Mouse (Mus musculus): Measurements from ENCODE around the gene Tmem150a. TPM values are rescaled to one million over a fixed set of nuclear protein-coding genes. Genes with fewer than 3 reads are reported as not detected.

Tmem150a gene
- polyA plus RNA-seq, 1 experiment from 2014 or later = 12.9 TPM

DNA sequence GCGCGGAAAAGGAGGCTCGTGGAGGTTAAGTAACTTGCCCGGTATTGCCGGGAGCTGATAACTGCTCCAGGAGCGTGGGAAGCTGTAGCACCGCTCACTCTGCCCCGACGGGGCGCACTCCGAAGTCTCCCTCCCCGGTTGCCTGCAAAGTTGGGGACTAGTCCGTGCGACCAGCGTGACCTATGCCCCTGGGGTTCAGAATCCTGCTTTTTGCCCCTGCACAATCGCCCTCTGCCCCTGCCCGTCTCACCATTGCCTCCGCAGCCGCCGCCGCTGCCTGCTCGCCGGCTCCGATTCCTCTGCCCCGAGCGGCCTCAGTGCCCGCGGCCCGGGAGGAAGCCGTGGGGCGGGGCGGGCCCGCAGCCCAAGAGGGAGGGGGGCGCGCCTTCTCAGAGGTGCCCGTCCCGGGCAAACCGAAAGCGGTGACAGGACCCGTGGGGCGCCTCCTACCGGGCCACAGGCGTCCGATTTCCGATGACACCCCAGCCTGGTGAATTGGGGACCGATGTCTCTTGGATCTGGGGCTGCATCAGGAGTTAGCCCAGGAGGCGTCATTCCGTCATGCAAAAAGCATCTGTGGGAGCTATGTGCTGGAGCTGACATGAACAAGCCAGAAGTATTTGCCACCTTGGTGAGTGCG lies 25.0 kb downstream of the Tmem150a start, which contains the start of gene Vamp5:
Gene Vamp5, minus strand, starts transcription at position 338 of the 640 bp plus-strand sequence.
- Histone ChIP-seq H3K9me3 (no peaks in the 10 kb centered on the region), H3K27ac (no peak within 1 kb of the TSS), H3K9ac (peak within 1 kb of the TSS; percentile 30), H3K36me3 (no peaks in the 10 kb centered on the region), H3K27me3 (replicated peaks) (peaks cover 15% of the 10 kb centered on the region), H3K4me1 (peaks cover 8% of the 10 kb centered on the region; the same call in 1 of the 2 replicates), H3K4me3 (peak within 1 kb of the TSS; percentile 40), H3K4me2 (replicated peaks) (peak within 1 kb of the TSS; percentile 70)
- 2% methylated on average over 49 of the region's 49 CpGs for WGBS
- peak; percentile 44; the same call in 1 of the 2 replicates for ATAC-seq (ENCODE audit: low FRiP score, low read depth)

DNA sequence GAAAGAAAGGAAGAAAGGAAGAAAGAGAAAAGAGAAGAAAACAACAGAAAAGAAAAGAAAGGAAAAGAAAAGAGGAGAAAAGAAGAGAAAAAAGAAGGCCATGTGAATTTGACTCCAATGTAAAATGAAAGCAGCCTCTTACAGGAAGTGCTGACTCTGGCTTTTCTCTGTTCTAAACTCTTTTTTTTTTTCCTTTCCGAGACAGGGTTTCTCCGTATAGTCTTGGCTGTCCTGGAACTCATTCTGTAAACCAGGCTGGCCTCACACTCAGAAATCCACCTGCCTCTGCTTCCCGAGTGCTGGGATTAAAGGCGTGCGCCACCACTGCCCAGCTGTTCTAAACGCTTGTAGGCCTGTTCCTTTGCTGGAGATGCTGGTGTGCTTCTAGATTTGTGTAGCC lies 27.2 kb downstream of the Tmem150a start:
- Histone ChIP-seq H3K4me1 (peaks cover 8% of the 10 kb centered on the region; the same call in 1 of the 2 replicates), H3K4me2 (replicated peaks) (no peak overlapping the region), H3K27ac (no peak overlapping the region), H3K9me3 (no peaks in the 10 kb centered on the region), H3K9ac (no peak overlapping the region), H3K4me3 (no peak overlapping the region), H3K36me3 (no peaks in the 10 kb centered on the region), H3K27me3 (replicated peaks) (peaks cover 15% of the 10 kb centered on the region)
- WGBS = 83% methylated on average over 6 of the region's 6 CpGs
- no peak for ATAC-seq (ENCODE audit: low FRiP score, low read depth)

DNA sequence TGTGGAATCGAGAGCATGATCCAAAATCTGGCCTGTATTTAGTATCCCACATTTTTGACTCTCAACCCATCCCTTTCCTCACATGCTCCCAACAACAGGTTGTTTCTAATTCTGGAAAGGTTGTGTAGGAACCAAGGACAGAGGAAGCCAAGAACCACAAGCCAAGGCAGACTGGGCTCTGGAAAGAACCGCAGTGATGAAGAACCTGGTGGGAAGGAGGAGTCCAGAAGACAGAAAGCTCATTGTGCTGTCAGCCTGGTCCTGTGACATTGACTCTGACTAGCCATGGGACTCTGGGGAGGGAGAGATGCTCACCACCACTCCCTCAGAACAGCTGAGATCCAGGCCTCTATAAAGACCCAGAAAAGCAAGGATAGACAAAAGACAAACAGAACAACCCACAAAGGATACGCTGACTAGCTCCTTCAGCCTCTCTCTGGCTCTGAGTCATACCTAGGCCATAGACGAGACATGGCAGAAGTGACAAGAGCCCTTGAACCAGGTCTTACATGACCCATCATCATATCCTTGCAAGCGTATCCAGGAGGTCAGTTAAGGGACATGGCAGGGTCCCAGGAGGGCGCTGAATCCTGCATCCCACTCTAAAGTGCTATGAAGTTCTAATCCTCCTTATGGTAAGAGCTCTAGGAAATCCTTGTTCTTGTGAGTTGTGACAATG lies 28.0 kb downstream of the Tmem150a start:
- Histone ChIP-seq H3K36me3 (no peaks in the 10 kb centered on the region), H3K9me3 (no peaks in the 10 kb centered on the region), H3K4me2 (replicated peaks) (no peak overlapping the region), H3K27ac (no peak overlapping the region), H3K4me1 (peaks cover 8% of the 10 kb centered on the region; the same call in 1 of the 2 replicates), H3K9ac (no peak overlapping the region), H3K4me3 (no peak overlapping the region), H3K27me3 (replicated peaks) (peaks cover 15% of the 10 kb centered on the region)
- ATAC-seq (ENCODE audit: low FRiP score, low read depth) = no peak
- WGBS = 84% methylated on average over 6 of the region's 6 CpGs

DNA sequence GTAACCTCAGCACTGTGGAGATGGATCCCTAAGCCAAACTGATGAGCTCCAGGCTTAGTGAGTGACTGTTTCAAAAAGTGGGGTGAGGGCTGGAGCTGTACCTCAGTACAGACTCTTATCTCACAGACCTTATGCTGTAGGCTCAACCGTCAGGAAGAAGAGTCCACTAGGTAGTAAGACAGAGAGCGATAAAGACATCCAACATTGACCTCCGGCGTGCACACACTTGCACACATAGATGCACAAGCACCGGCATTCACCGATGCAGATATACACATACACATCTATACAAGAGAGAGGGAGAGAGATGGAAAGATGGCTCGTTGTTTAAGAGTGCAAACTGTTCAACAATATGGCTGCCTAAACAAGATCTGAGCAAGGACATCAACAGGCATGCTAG lies 28.7 kb downstream of the Tmem150a start:
- ATAC-seq (ENCODE audit: low FRiP score, low read depth) = no peak
- Histone ChIP-seq H3K4me3 (no peak overlapping the region), H3K27ac (no peak overlapping the region), H3K4me1 (peaks cover 8% of the 10 kb centered on the region; the same call in 1 of the 2 replicates), H3K27me3 (replicated peaks) (peaks cover 17% of the 10 kb centered on the region), H3K9me3 (no peaks in the 10 kb centered on the region), H3K9ac (no peak overlapping the region), H3K4me2 (replicated peaks) (no peak overlapping the region), H3K36me3 (no peaks in the 10 kb centered on the region)
- 93% methylated on average over 7 of the region's 7 CpGs for whole genome bisulfite sequencing

DNA sequence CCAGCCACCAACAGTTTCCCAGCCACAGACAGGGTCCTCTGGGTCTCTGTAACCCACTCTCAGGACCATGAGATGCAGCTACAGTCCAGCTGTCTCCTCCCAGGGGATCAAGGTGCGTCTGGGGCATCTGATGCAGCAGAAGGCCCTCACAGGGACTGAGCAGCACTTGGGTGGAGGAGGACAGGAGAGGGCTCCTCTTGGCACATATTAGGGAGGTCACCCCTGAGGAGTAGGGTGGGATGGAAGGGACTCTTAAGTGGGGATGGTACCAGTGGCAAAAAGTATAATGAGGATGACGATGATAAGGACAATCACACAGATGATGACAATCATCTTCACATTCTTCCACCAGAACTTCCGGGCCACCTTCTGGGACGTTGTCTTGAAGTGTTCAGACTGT lies 30.0 kb downstream of the Tmem150a start:
- Histone ChIP-seq H3K4me3 (no peak overlapping the region), H3K4me1 (peaks cover 12% of the 10 kb centered on the region), H3K27me3 (replicated peaks) (peaks cover 14% of the 10 kb centered on the region), H3K27ac (no peak overlapping the region), H3K9me3 (no peaks in the 10 kb centered on the region), H3K4me2 (replicated peaks) (no peak overlapping the region), H3K9ac (no peak overlapping the region), H3K36me3 (no peaks in the 10 kb centered on the region)
- WGBS = 89% methylated on average over 4 of the region's 4 CpGs
- ATAC-seq (ENCODE audit: low FRiP score, low read depth) = no peak

DNA sequence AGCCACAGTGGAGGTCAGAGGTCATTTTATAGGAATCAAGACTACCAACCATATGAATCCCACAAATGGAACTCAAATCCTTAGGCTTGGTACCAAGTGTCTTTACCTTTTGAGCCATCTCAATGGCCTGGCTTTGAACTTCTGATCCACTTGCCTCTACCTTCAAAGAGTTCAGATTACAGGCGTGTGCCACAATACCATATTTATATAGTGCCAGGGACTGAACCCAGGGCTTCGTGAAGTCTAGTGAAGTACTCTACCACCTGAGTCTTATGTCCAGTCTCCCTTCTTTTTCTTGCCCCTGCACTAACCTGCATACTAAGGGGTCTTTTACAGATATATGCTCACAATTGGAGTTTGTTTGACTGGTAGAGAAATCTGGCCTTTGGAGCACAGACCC lies 31.3 kb downstream of the Tmem150a start:
- WGBS = 87% methylated on average over 2 of the region's 2 CpGs
- Histone ChIP-seq H3K36me3 (no peaks in the 10 kb centered on the region), H3K9ac (no peak overlapping the region), H3K27ac (no peak overlapping the region), H3K4me3 (no peak overlapping the region), H3K4me1 (peaks cover 11% of the 10 kb centered on the region; the same call in 1 of the 2 replicates), H3K9me3 (no peaks in the 10 kb centered on the region), H3K4me2 (replicated peaks) (no peak overlapping the region), H3K27me3 (replicated peaks) (peaks cover 15% of the 10 kb centered on the region; the same call in 1 of the 2 replicates)
- ATAC-seq (ENCODE audit: low FRiP score, low read depth) = no peak

DNA sequence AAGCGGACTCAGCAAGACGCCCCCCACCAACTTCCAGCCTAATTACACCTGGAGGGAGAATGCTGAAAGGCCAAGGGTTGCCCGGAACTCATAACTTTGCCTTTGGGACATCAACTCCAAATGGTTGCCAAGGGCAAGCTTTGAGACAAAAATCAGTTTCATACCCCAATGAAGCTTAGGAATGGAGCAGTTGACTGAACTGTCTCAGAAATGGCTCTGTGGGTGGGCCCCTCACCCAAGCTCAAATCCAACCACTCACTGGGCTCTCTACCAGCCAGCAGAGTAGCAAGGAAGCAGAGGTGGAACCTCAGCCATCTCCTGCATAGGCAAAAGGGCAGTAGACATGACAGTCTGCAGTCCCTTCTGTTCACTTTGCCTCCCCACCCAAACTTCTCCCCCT lies 32.6 kb downstream of the Tmem150a start:
- Histone ChIP-seq H3K27me3 (replicated peaks) (peaks cover 15% of the 10 kb centered on the region; the same call in 1 of the 2 replicates), H3K4me1 (peaks cover 11% of the 10 kb centered on the region; the same call in 1 of the 2 replicates), H3K27ac (no peak overlapping the region), H3K4me3 (no peak overlapping the region), H3K9ac (no peak overlapping the region), H3K36me3 (no peaks in the 10 kb centered on the region), H3K9me3 (no peaks in the 10 kb centered on the region), H3K4me2 (replicated peaks) (no peak overlapping the region)
- no peak for ATAC-seq (ENCODE audit: low FRiP score, low read depth)
- 79% methylated on average over 3 of the region's 3 CpGs for WGBS

DNA sequence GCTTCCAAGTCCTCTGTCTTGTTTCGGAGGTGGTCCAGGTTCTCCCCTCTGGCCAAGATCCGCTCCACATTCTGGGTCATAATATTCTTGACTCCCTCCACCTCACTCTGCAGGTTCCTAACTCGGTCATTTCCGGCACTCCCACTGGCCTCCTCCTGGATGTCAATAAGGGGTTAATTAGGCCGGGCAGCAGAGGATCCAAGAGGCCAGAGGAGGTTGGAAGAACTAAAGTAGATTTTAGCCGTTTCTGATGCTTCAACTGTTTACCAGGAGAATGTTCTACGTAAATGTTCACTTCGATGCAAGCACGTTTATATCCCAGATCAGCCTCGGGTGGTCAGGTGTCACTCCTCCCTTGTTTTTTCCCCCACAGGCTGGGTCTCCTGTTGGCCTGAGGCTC lies 33.0 kb downstream of the Tmem150a start:
- no peak overlapping the region for H3K4me3 ChIP-seq
- no peak overlapping the region for H3K27ac ChIP-seq
- ATAC-seq (ENCODE audit: low FRiP score, low read depth) = no peak
- 68% methylated on average over 10 of the region's 10 CpGs for WGBS
- H3K36me3 ChIP-seq = no peaks in the 10 kb centered on the region
- no peaks in the 10 kb centered on the region for H3K9me3 ChIP-seq
- H3K4me2 ChIP-seq (replicated peaks) = no peak overlapping the region
- no peak overlapping the region for H3K9ac ChIP-seq
- H3K4me1 ChIP-seq = peaks cover 11% of the 10 kb centered on the region; the same call in 1 of the 2 replicates
- H3K27me3 ChIP-seq (replicated peaks) = peaks cover 15% of the 10 kb centered on the region; the same call in 1 of the 2 replicates

DNA sequence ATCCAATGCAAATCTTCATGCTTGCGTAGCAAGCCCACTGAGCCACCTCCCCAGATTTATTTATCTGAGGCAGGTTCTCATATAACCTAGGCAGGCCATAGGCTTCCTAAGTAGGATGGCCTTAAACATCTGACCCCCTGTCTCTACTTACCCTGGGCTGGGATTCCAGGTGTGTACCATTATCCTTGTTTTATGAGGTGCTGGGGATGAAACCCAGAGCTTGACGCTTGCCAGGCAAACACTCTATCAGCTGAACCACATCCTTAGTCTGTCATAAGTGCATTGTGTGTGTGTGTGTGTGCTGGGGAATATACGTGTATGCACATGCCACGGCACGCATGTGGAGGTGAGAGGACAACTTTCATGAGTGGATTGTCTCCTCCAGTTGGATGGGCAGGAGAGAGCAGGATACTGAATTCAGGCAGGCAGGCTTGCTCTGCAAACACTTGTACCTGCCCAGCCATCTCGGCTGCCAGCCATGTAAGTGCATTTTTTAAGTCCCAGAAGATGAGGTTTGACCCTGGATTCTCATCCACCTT lies 33.6 kb downstream of the Tmem150a start:
- WGBS = 85% methylated on average over 6 of the region's 6 CpGs

DNA sequence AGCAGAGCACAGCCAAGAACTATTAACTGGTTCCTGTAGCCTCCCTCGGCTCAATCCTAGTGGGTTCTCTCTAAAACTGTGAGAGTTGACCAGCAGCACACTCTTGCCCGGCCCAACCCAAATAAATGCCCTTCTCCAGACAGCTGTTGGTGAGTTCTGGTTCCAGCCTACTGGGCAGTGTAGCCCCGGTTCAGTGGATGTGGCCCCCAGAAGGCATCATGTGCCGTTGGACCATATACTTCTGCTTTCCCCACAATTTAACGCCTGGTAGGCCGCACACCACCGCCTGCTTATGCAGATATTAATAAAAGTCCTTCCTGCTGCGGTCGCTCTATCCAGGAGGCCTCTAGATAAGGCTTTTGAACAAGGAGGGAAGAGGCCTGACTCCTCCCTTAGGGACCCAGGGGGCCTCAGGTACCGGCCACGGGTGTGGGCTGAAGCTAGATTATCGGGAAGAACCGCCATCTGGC lies 34.3 kb downstream of the Tmem150a start:
- 32% methylated on average over 13 of the region's 13 CpGs for WGBS
- H3K4me2 ChIP-seq (replicated peaks) = peak overlapping the region; percentile 58
- ATAC-seq (ENCODE audit: low FRiP score, low read depth) = no peak
- H3K27ac ChIP-seq = no peak overlapping the region
- H3K4me3 ChIP-seq = peak overlapping the region; percentile 34
- no peaks in the 10 kb centered on the region for H3K9me3 ChIP-seq
- no peaks in the 10 kb centered on the region for H3K36me3 ChIP-seq
- peaks cover 15% of the 10 kb centered on the region; the same call in 1 of the 2 replicates for H3K27me3 ChIP-seq (replicated peaks)
- H3K4me1 ChIP-seq = peaks cover 11% of the 10 kb centered on the region; the same call in 1 of the 2 replicates
- 0 out of 2 replicates have a peak overlapping the region, but pooled peaks have one; percentile 45 for H3K9ac ChIP-seq

More for the DNA sequence above, 33.6 kb downstream of the Tmem150a start:
- Histone ChIP-seq H3K4me1 (peaks cover 11% of the 10 kb centered on the region; the same call in 1 of the 2 replicates), H3K36me3 (no peaks in the 10 kb centered on the region), H3K27ac (no peak overlapping the region), H3K9ac (no peak overlapping the region), H3K4me3 (no peak overlapping the region), H3K9me3 (no peaks in the 10 kb centered on the region), H3K4me2 (replicated peaks) (no peak overlapping the region), H3K27me3 (replicated peaks) (peaks cover 15% of the 10 kb centered on the region; the same call in 1 of the 2 replicates)
- ATAC-seq (ENCODE audit: low FRiP score, low read depth) = no peak

DNA sequence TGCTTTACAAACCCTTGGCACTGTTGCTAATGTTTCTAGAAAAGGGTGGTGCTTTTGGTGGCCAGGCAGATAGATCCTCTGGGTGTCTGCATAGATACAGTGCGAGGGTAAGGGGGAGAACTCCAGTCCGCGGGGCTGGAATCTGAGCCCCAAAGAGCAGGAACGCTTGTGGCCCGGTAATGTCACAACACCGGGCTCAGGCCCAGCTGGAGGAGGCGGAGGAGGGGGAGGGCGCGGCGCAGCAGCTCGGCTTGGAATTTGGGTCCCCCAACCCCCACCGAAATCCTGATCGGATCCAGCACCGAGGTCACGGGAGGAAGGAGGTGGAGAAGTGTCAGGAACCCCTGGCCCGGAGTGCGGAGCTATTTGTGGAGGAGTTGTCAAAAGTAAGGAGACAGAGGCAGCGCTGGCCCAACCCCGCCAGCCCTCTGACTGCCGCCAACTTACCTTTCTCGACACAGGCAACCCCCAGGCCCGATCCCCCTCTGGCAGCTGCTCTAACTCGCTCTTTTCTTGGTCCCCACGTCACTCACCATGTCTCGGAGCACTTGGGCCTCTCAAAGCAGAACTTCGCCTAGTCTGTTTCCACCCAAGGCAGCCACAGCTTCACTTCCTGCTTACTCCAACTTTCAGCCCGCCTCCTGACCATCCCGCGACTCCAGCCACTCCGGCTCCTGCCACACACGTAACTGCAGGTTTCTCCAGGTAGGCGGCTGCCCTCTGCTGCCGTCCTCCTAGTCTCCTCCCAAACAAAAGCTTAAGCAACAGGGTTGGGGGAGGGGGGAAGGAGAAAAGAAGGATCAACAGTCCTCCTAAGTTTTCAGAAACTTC lies 34.9 kb downstream of the Tmem150a start, which contains the start of gene Vamp8:
Gene Vamp8, minus strand, starts transcription at position 763 of the 831 bp plus-strand sequence.
- Histone ChIP-seq H3K27me3 (replicated peaks) (peaks cover 15% of the 10 kb centered on the region; the same call in 1 of the 2 replicates), H3K4me2 (replicated peaks) (peak within 1 kb of the TSS; percentile 58), H3K4me1 (peaks cover 11% of the 10 kb centered on the region; the same call in 1 of the 2 replicates), H3K27ac (no peak within 1 kb of the TSS), H3K9ac (peak within 1 kb of the TSS; percentile 45), H3K4me3 (peak within 1 kb of the TSS; percentile 34), H3K36me3 (no peaks in the 10 kb centered on the region), H3K9me3 (no peaks in the 10 kb centered on the region)
- ATAC-seq (ENCODE audit: low FRiP score, low read depth) = peak; percentile 48; the same call in 1 of the 2 replicates
- WGBS = 2% methylated on average over 33 of the region's 33 CpGs

Data from neural tube, embryonic 12.5 days (tissue).